Mouse (Mus musculus) heart, adult 2 months (tissue): ENCODE measurements around the gene Acsf3.

Experiments used
- CTCF ChIP-seq: fragments of 200-600 bp; IDR thresholded peaks from 2 replicates; pipeline ENCODE4 v1.8.1; 2022; ENCODE audit warnings: antibody characterized with exemption, mild to moderate bottlenecking, moderate library complexity
- EP300 ChIP-seq: fragments of 200-500 bp; IDR thresholded peaks from 2 replicates; pipeline ENCODE4 v1.6.1; 2011; ENCODE audit warnings: low read depth, low read length, control low read depth; ENCODE audit not compliant: insufficient read depth
- POLR2A ChIP-seq: fragments of 200-500 bp; IDR thresholded peaks from 2 replicates; pipeline ENCODE4 v1.6.1; 2011; ENCODE audit warnings: mild to moderate bottlenecking, low read depth, low read length, control low read depth; ENCODE audit not compliant: insufficient read depth

- TF ChIP-seq EP300 (no peak), POLR2A (no peak), CTCF (no peak)
Observed at GRCm38 (mm10) chr8:122829396-122829795, 54.1 kb downstream of the Acsf3 start.
